Mouse (Mus musculus): ENCODE measurements around the gene Dkk1.

DNA sequence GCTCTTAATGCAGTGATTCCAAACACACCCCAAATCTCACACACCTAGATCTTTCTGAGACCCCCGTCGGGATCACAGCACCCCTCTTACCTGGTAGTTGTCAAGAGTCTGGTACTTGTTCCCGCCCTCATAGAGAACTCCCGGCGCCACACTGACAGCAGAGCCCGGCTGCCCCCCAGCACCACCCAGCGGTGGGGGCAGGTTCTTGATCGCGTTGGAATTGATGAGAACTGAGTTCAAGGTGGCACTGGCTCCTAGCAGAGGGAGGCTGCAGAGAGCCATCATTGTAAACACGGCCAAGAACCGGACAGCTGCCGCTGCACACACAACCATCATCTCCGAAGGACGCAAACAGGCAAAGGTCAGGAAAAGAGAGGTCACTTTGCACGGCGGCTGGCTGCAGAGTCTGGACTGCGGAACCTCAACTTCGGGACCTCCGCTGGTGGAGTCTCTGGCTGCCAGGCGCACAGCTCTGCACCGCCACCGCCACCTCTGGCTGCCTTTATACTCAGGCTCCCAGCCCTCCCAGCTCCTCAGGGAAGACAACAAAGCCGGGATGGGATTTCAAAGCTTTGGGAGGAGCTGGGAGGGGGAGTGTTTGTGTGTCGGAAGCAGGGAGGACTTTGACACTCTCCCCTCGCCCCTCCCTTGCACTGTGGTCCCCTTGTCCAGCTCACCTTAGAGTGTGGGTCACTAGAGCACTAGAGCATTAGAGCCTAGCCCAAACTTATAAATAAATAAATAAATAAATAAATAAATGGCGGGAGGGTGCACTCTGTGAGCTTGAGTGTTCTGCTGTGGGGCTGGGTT, at the start of gene Dkk1:
- TF ChIP-seq CTCF (IDR thresholded peaks at IDR 0.05; ENCODE audit: extremely low read depth, insufficient read length, insufficient replicate concordance, low read depth, low read length) = no peak
- no peak for TF ChIP-seq POLR2A (IDR thresholded peaks at IDR 0.05; ENCODE audit: low read depth, low read length)

Measured in small intestine, adult 2 months (tissue).